Mouse (Mus musculus) bone marrow, adult 2 months (tissue): Measurements from ENCODE around the gene Usmg5.

Experiments used
- CTCF ChIP-seq: fragments of 200-500 bp; IDR thresholded peaks from 2 replicates; pipeline ENCODE4 v1.5.1; 2011; ENCODE audit warnings: low read length, control low read depth; ENCODE audit not compliant: control insufficient read depth, insufficient read depth
- POLR2A ChIP-seq: fragments of 200-500 bp; IDR thresholded peaks from 2 replicates; pipeline ENCODE4 v1.6.1; 2011; ENCODE audit warnings: low read depth, mild to moderate bottlenecking, control low read depth, low read length, borderline replicate concordance; ENCODE audit not compliant: control insufficient read depth

GRCm38 (mm10) chr19:47088226-47088625, 2.2 kb downstream of the Usmg5 start:
- TF ChIP-seq CTCF: no peak
- TF ChIP-seq POLR2A: no peak
